Mouse (Mus musculus) intestine, embryonic 14.5 days (tissue): Measurements from ENCODE around the gene Slc38a1. TPM values are rescaled to one million over a fixed set of nuclear protein-coding genes. Genes with fewer than 3 reads are reported as not detected.

Source experiments
- ATAC-seq: fragments of 200-750 bp; cut with Nextera tagmentation; replicated peaks from 2 replicates; pipeline ENCODE4 v1.8.0; 2017; ENCODE audit warnings: low read depth, moderate number of reproducible peaks, moderate TSS enrichment, moderate library complexity; ENCODE audit not compliant: low FRiP score, low TSS enrichment
- DNase-seq: peaks from one replicate; pipeline ENCODE4 v3.0.0-alpha.2; 2018; ENCODE audit warnings: low spot score
- H3K27ac ChIP-seq: fragments of 300-500 bp; sonication (generic); 2 replicates; pipeline ENCODE4 v1.5.1; 2014; ENCODE audit warnings: low read depth, mild to moderate bottlenecking, control low read depth
- H3K27me3 ChIP-seq: fragments of 300-500 bp; sonication (generic); replicated peaks from 2 replicates; pipeline ENCODE4 v1.6.1; 2014; ENCODE audit warnings: low read length, control low read depth; ENCODE audit not compliant: control insufficient read depth, insufficient read depth
- H3K36me3 ChIP-seq: fragments of 300-500 bp; sonication (generic); 2 replicates; pipeline ENCODE4 v1.6.1; 2014; ENCODE audit warnings: low read length, control low read depth; ENCODE audit not compliant: control insufficient read depth, insufficient read depth
- H3K4me1 ChIP-seq: fragments of 300-500 bp; sonication (generic); replicated peaks from 2 replicates; pipeline ENCODE4 v1.6.1; 2014; ENCODE audit warnings: low read length, control low read depth, mixed read lengths; ENCODE audit not compliant: control insufficient read depth, insufficient read depth
- H3K4me2 ChIP-seq: fragments of 300-500 bp; sonication (generic); 2 replicates; pipeline ENCODE4 v1.6.1; 2014; ENCODE audit warnings: low read length
- H3K4me3 ChIP-seq: fragments of 300-500 bp; sonication (generic); 2 replicates; pipeline ENCODE4 v1.5.1; 2014; ENCODE audit warnings: low read depth, low read length, control low read depth, mixed read lengths
- H3K9ac ChIP-seq: fragments of 300-500 bp; sonication (generic); 2 replicates; pipeline ENCODE4 v1.6.1; 2014; ENCODE audit warnings: mild to moderate bottlenecking, low read length
- H3K9me3 ChIP-seq: fragments of 300-500 bp; sonication (generic); 2 replicates; pipeline ENCODE4 v1.6.1; 2016; ENCODE audit warnings: low read length, control low read depth; ENCODE audit not compliant: control insufficient read depth
- WGBS: fragments of 180-500 bp; shearing (Covaris S2); extraction: QIAGEN DNeasy Blood & Tissue Kit; methylation state at CpG from one replicate; pipeline ENCODE4 v1.1.7; 2014; 5-methylcytosine and 5-hydroxymethylcytosine counted together
- polyA plus RNA-seq: library from polyadenylated mRNA; unstranded; fragments of >200 nt; fragmentation: Nextera tagmentation; extraction: Ambion mirVana; gene quantifications from 2 replicates; pipeline ENCODE4 v1.2.1, GENCODE M21; 2014

Gene Slc38a1
- polyA plus RNA-seq, 1 experiment from 2014 or later = 126 TPM

DNA sequence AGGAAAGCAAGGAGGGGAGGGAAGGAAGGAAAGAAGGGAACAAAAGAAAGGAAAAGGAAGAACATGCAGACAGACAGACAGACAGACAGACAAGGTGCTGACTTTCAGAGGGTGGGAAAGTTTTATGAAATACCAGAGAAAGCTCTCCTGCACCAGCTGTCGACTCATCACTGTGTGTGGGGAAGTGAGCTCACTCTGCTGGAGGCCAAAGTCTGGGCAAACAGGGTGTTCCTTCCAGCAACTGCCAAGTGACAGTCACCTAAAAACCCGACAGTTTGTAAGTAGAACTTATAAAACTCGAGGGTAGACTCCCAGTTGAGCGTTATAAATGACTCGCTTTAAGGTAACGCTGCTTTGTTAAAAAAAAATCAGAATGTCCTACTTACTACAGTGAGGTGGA, 21.0 kb downstream of the Slc38a1 start:
- 79% methylated on average over 6 of the region's 6 CpGs for WGBS

DNA sequence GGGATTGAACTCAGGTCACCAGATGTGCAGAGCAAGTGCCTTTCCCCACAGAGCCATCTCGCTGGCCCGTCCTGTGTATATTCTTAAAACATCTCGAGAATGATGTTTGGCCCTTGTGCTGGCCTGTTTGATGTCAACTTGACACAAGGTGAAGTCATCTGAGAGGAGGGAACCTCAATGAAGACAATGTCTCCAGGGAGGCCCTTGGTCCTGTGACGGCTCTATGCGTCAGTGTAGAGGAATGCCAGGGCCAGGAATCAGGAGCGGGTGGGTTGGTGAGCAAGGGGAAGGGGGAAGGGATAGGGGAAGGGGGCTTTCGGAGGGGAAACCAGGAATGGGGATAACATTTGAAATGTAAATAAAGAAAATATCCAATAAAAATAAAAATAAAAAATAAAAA, 25.2 kb downstream of the Slc38a1 start:
- Histone ChIP-seq H3K4me1 (no peaks in the 10 kb centered on the region), H3K27me3 (no peaks in the 10 kb centered on the region), H3K4me3 (no peak overlapping the region), H3K9ac (no peak overlapping the region), H3K9me3 (peaks cover 14% of the 10 kb centered on the region; the same call in 1 of the 2 replicates), H3K27ac (0 out of 2 replicates have a peak overlapping the region, but pooled peaks have one; percentile 11), H3K36me3 (peaks cover 53% of the 10 kb centered on the region), H3K4me2 (no peak overlapping the region)
- ATAC-seq (no peak), DNase-seq (no peak)
- WGBS = 34% methylated on average over 7 of the region's 7 CpGs

More for the DNA sequence above, 21.0 kb downstream of the Slc38a1 start:
- no peak overlapping the region for H3K4me2 ChIP-seq
- H3K4me3 ChIP-seq = no peak overlapping the region
- no peak for ATAC-seq
- no peak for DNase-seq
- H3K27ac ChIP-seq = no peak overlapping the region
- H3K9ac ChIP-seq = no peak overlapping the region
- no peaks in the 10 kb centered on the region for H3K27me3 ChIP-seq
- H3K9me3 ChIP-seq = no peaks in the 10 kb centered on the region
- peaks cover 29% of the 10 kb centered on the region for H3K36me3 ChIP-seq
- H3K4me1 ChIP-seq = no peaks in the 10 kb centered on the region

DNA sequence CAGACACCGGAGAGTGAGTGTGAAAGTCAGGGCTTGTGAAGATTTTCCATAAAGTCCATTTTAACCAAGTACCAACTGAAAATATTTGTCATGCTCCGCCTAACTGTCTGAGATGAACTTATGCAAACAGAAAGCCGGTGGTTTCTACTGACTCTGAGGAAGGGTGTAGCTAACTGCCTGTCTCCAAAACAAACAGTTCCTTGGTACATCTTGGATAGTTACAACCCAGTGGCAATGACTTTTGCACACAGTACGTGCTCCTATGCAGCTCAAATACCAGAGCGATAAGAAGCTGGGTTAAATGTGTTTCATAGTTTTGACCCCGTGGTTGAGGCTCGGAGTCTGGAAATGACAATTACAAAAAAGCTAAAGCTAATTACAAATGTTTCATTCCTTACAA, 34.0 kb downstream of the Slc38a1 start:
- Histone ChIP-seq H3K4me1 (peaks cover 9% of the 10 kb centered on the region; the same call in 1 of the 2 replicates), H3K9ac (no peak overlapping the region), H3K4me3 (no peak overlapping the region), H3K27me3 (no peaks in the 10 kb centered on the region), H3K36me3 (peaks cover 61% of the 10 kb centered on the region), H3K27ac (no peak overlapping the region), H3K4me2 (no peak overlapping the region), H3K9me3 (no peaks in the 10 kb centered on the region)
- no peak for DNase-seq
- 68% methylated on average over 7 of the region's 7 CpGs for WGBS
- ATAC-seq = no peak

DNA sequence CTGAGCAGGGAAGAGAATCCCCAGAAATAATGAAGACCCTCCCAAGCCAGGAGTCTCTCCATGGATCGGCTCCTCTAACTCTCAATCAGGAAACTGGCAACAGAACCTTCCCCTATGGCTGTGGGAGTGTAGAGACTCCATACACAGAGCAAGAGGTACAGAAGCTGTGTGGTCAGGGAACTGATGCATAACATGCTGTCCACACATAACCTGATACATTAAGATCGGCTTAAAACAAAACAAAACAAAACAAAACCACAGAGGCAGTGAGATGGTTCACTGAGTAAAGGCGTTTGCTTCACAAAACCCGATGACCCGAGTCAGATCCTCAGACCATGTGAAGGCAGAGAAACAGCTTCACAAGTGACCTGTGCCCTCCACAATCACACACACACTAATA, 35.3 kb downstream of the Slc38a1 start:
- DNase-seq = no peak
- peaks cover 9% of the 10 kb centered on the region; the same call in 1 of the 2 replicates for H3K4me1 ChIP-seq
- peaks cover 50% of the 10 kb centered on the region for H3K36me3 ChIP-seq
- no peaks in the 10 kb centered on the region for H3K9me3 ChIP-seq
- no peaks in the 10 kb centered on the region for H3K27me3 ChIP-seq
- H3K4me3 ChIP-seq = no peak overlapping the region
- 89% methylated on average over 5 of the region's 5 CpGs for WGBS
- no peak overlapping the region for H3K27ac ChIP-seq
- no peak overlapping the region for H3K4me2 ChIP-seq
- ATAC-seq = no peak
- H3K9ac ChIP-seq = no peak overlapping the region

DNA sequence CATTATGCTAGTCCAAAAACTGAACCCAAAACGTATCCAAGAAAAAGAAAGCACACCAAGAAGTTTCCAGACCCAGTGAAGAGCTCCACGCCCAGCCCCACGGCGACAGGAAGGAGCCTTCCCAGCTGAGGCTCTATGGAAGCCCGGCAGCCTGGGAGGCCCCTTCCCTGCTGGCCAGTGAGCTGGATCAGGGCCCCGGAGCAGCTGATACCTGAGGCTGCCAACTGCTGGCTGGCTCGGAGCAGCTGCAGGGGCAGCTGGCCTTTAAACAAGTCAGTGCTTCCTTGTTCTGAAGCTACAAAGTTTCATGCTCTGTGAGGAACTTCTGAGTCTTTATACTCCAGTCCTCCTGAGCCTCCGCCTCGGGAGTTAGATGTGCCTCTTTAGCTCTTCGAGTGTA, 38.4 kb downstream of the Slc38a1 start:
- WGBS = 58% methylated on average over 10 of the region's 10 CpGs
- H3K4me2 ChIP-seq = no peak overlapping the region
- H3K9ac ChIP-seq = no peak overlapping the region
- DNase-seq (no peak), ATAC-seq (no peak)
- H3K9me3 ChIP-seq = no peaks in the 10 kb centered on the region
- no peaks in the 10 kb centered on the region for H3K27me3 ChIP-seq
- no peak overlapping the region for H3K4me3 ChIP-seq
- peaks cover 9% of the 10 kb centered on the region for H3K4me1 ChIP-seq
- peak overlapping the region; percentile 29; the same call in 1 of the 2 replicates for H3K27ac ChIP-seq
- H3K36me3 ChIP-seq = peaks cover 30% of the 10 kb centered on the region

DNA sequence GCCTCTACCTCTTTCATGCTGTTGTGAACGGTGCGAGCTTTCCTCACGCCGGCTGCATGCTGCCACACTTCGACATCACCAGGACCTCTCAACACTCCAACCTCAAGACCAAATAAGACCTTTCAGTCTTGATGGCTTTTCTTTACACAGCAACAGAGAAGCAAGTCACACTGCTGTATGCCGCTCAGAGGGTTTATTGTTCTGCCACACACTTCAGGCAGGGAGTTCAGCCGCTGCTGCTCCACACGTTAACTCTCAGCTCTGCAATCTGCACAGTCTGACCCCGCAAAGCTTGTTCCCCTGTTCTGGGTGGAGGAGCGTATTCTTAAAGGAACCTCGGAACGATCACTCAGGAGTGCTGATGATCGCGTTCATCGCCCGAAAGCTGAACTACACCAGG, 40.7 kb downstream of the Slc38a1 start:
- ATAC-seq = no peak
- Histone ChIP-seq H3K4me2 (no peak overlapping the region), H3K4me1 (peaks cover 18% of the 10 kb centered on the region), H3K27me3 (no peaks in the 10 kb centered on the region), H3K9me3 (no peaks in the 10 kb centered on the region), H3K4me3 (no peak overlapping the region), H3K27ac (no peak overlapping the region), H3K36me3 (peaks cover 30% of the 10 kb centered on the region; the same call in 1 of the 2 replicates), H3K9ac (no peak overlapping the region)
- no peak for DNase-seq
- 82% methylated on average over 16 of the region's 16 CpGs for WGBS

DNA sequence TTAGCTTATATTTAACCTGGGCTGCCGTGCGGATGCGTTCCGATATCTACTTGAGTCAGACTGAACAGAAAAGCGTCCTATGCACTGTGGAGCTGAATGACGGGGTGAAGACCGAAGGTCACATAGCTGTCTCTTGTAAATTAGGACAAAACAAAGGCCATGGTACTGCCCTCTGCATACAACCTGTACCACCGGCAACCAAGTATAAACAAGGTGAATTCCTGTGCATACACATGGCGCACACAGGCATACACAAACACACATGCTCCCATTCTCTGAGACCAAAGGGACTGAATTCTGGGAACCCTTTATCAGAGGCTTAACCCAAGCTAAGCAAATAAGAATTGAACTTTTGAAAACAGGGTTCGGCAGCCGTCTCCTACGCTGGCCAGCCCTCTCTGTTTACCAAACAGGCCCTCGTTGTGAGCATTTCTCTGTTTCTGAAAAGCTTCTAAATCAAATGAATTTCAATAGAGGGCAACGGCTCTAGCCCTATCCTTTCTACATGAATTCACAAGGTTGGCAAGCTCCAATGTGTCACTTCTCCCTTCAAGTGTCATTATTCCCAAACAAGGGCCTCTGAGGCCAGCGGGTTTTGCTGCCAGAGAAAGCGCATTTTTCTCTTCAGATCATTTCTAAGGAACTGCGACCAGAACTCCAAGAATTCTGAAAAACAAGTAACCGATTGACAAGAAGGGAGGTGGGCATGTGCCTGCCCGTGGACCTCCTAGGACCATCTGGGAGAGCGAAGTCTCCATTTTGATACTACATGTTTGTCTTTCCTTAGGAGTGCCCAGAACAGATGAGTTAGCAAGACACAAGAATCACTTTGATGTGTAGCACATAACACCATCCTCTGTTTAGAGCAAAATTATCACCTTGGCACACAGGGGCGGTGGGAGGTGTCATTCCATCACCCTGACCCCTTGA, 42.6 kb downstream of the Slc38a1 start:
- peaks cover 19% of the 10 kb centered on the region; the same call in 1 of the 2 replicates for H3K36me3 ChIP-seq
- H3K9ac ChIP-seq = no peak overlapping the region
- WGBS = 71% methylated on average over 21 of the region's 21 CpGs
- H3K4me3 ChIP-seq = no peak overlapping the region
- H3K27ac ChIP-seq = no peak overlapping the region
- no peaks in the 10 kb centered on the region for H3K9me3 ChIP-seq
- no peak for DNase-seq
- peaks cover 18% of the 10 kb centered on the region for H3K4me1 ChIP-seq
- no peak for ATAC-seq
- no peak overlapping the region for H3K4me2 ChIP-seq
- no peaks in the 10 kb centered on the region for H3K27me3 ChIP-seq

DNA sequence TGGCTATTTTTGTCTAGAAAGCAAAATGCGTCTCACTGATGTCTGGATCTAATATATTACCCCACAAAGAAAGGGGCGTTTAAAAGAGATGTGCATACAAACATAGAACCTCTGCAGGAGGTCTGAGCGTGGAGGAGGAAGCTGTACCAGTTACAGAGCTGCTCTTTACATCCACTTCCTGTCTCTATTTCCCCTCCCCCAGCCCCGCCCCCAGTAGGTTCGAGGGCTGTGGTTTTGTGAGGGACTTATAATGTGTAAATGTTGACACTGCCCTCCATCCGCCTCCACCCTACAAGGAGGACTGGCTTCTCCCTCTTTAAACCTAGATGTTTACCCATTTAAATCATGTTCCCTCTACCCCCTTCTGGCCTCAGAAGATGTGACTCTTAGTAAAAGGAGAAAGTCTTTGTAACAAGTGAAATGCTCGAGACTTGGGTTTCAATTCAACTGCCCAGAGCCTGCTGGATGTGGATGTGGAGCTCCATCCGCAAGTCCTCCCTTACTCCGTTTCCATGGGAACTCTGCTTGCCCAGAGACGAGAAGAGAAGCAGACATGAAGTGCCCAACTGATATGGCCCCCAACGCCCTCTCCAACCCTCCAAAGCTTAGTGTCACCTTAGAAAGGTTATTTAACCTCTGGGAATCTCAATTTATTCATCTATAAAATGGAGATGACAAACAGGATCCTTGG, 43.7 kb downstream of the Slc38a1 start:
- Histone ChIP-seq H3K9me3 (no peaks in the 10 kb centered on the region), H3K27ac (no peak overlapping the region), H3K4me3 (no peak overlapping the region), H3K4me1 (peaks cover 9% of the 10 kb centered on the region), H3K36me3 (peaks cover 19% of the 10 kb centered on the region; the same call in 1 of the 2 replicates), H3K27me3 (no peaks in the 10 kb centered on the region), H3K9ac (no peak overlapping the region), H3K4me2 (no peak overlapping the region)
- DNase-seq (no peak), ATAC-seq (no peak)
- 40% methylated on average over 11 of the region's 11 CpGs for WGBS
